Mouse (Mus musculus) testis, adult 2 months (tissue): ENCODE data around the gene Pde8b.

ENCODE experiments used
- CTCF ChIP-seq: fragments of 200-500 bp; IDR thresholded peaks from 2 replicates; pipeline ENCODE4 v1.5.1; 2012; ENCODE audit warnings: low read depth, mild to moderate bottlenecking, inconsistent platforms, low read length, moderate library complexity; ENCODE audit not compliant: control insufficient read depth, insufficient read depth, insufficient replicate concordance
- POLR2A ChIP-seq: fragments of 200-500 bp; IDR thresholded peaks from 2 replicates; pipeline ENCODE4 v1.6.1; 2012; ENCODE audit warnings: low read depth, mild to moderate bottlenecking, inconsistent platforms, low read length, moderate library complexity; ENCODE audit not compliant: control insufficient read depth

GRCm38 (mm10) chr13:95144746-95145145 lies 105.4 kb downstream of the Pde8b start:
- TF ChIP-seq CTCF = no peak
- TF ChIP-seq POLR2A = no peak
